8 mouse cellular contexts compared by ENCODE assay signal in genomic region chr4:47295547-47295946, GRCm38 (mm10). TPM values are rescaled to one million over a fixed set of nuclear protein-coding genes. Genes with fewer than 3 reads are reported as not detected.
DNase-seq lines count a peak whose midpoint lies in the region.

No protein-coding gene starts in this region.

- intact Hi-C loops in heart, postnatal 25 days (cut with DNase I), result loop anchor here (2.0 kb wide), 1 partner anchor 57 kb away; the partner anchor contains the start of gene Tgfbr1

- DNase-seq in adrenal gland, adult 8-10 months, result peak; percentile 39
- no peak for DNase-seq in adrenal gland, adult 18-20 months (ENCODE audit: low spot score in 2 of 2)
- peak; percentile 50 for DNase-seq in urinary bladder, postnatal 14 days (ENCODE audit: low spot score)
- DNase-seq in urinary bladder, adult 2 months (ENCODE audit: low spot score), result no peak
- peak; percentile 68 for DNase-seq in heart, postnatal 25 days (ENCODE audit: low spot score)
- peak; percentile 72 for DNase-seq in skeletal muscle tissue, adult 2 months (ENCODE audit: low read depth, low spot score)
- DNase-seq in embryo, embryonic 9.5 days (ENCODE audit: extremely low spot score), result no peak
- DNase-seq in layer of hippocampus, adult 9-11 months, result no peak

RNA-seq across cellular contexts. Expression of gene Tgfbr1, which starts 57.5 kb away (rescaled TPM):
- 10 to 100 TPM; 37.6 to 47.1 (median 42.3) TPM for total RNA-seq in adrenal gland, adult 8-10 months (2022)
- 10 to 100 TPM; 33.4 to 42.4 TPM for total RNA-seq in adrenal gland, adult 18-20 months (2021)
- polyA plus RNA-seq in urinary bladder, adult 2 months (2012; rRNA removed), result 29.0 TPM in 2 replicates
- total RNA-seq in heart, postnatal 25 days (2021), result 10 to 100 TPM; 14.3 to 15.8 TPM

Comparison
In these comparisons a context has a peak if more than half of its experiments do, and no peak if none do; other contexts are left out.
1. DNase-seq: peak in adrenal gland, adult 8-10 months (single experiment), urinary bladder, postnatal 14 days (single experiment), heart, postnatal 25 days (single experiment) and skeletal muscle tissue, adult 2 months (single experiment); none in adrenal gland, adult 18-20 months (0 of 2), urinary bladder, adult 2 months (single experiment), embryo, embryonic 9.5 days (single experiment) and layer of hippocampus, adult 9-11 months (single experiment).